Mouse (Mus musculus) C2C12 (cell line): ENCODE data around the gene Nfya.

Experiments used
- CTCF ChIP-seq: IDR thresholded peaks from one replicate; pipeline ENCODE4 v1.5.1; 2011; ENCODE audit not compliant: control insufficient read depth, insufficient read depth, insufficient read length
- FOSL1 ChIP-seq: IDR thresholded peaks from one replicate; pipeline ENCODE4 v1.8.0; 2011; ENCODE audit warnings: mild to moderate bottlenecking, low read length; ENCODE audit not compliant: poor library complexity, insufficient read depth, severe bottlenecking
- MYOD1 ChIP-seq: IDR thresholded peaks from one replicate; pipeline ENCODE4 v1.6.1; 2011; ENCODE audit warnings: low read depth; ENCODE audit not compliant: control insufficient read depth, insufficient read length
- MYOG ChIP-seq: IDR thresholded peaks from one replicate; pipeline ENCODE4 v1.6.1; 2011; ENCODE audit not compliant: control insufficient read depth, insufficient read length; ENCODE audit errors: extremely low read depth

- no peak for TF ChIP-seq MYOD1
- no peak for TF ChIP-seq CTCF
- no peak for TF ChIP-seq MYOG
- TF ChIP-seq FOSL1 = no peak
These were observed 42.2 kb upstream of the Nfya start for GRCm38 (mm10) chr17:48451753-48452444.
